Mouse (Mus musculus) spleen, adult 2 months (tissue): ENCODE results near the gene Nt5c.
A peak's percentile ranks its signal among the peaks of the same experiment; 100 is the strongest.

Experiments
- CTCF ChIP-seq: fragments of 200-500 bp; IDR thresholded peaks from 2 replicates; pipeline ENCODE4 v1.5.1; 2011; ENCODE audit warnings: mild to moderate bottlenecking, inconsistent platforms; ENCODE audit not compliant: insufficient read depth, insufficient read length, insufficient replicate concordance; ENCODE audit errors: extremely low read depth
- POLR2A ChIP-seq: fragments of 200-500 bp; IDR thresholded peaks from 2 replicates; pipeline ENCODE4 v1.6.1; 2011; ENCODE audit warnings: low read depth, low read length, inconsistent platforms

- TF ChIP-seq CTCF (no peak), POLR2A (peak; percentile 100)
Observed at GRCm38 (mm10) chr11:115514238-115514663, 22.6 kb upstream of the Nt5c start, which contains the start of gene Jpt1.
